Mouse (Mus musculus) ovary, adult 18-20 months (tissue): ENCODE data around the gene Cav2.

Experiments used
- DNase-seq: peaks from one replicate; pipeline ENCODE4 v3.0.0; 2022; ENCODE audit warnings: low spot score, mixed read lengths

Gene Cav2

GRCm38 (mm10) chr6:17314241-17314640 lies 33.3 kb downstream of the Cav2 start:
- DNase-seq: no peak

- DNase-seq: no peak
Observed at GRCm38 (mm10) chr6:17314659-17315616, 34.0 kb downstream of the Cav2 start.

GRCm38 (mm10) chr6:17316294-17317166 lies 35.5 kb downstream of the Cav2 start:
- no peak for DNase-seq

GRCm38 (mm10) chr6:17317167-17317524 lies 36.2 kb downstream of the Cav2 start:
- no peak for DNase-seq

- DNase-seq: no peak
Observed at GRCm38 (mm10) chr6:17317944-17318343, 37.0 kb downstream of the Cav2 start.

- no peak for DNase-seq
Observed at GRCm38 (mm10) chr6:17321976-17322375, 41.0 kb downstream of the Cav2 start.

GRCm38 (mm10) chr6:17327216-17327615 lies 46.2 kb downstream of the Cav2 start:
- no peak for DNase-seq

GRCm38 (mm10) chr6:17329801-17330200 lies 48.8 kb downstream of the Cav2 start:
- DNase-seq: no peak

GRCm38 (mm10) chr6:17337724-17338123 lies 56.7 kb downstream of the Cav2 start:
- no peak for DNase-seq
